Mouse (Mus musculus) midbrain, postnatal 0 days (tissue): ENCODE data around the gene Pex26. TPM values are rescaled to one million over a fixed set of nuclear protein-coding genes. Genes with fewer than 3 reads are reported as not detected.

Experiments used
- ATAC-seq: fragments of 200-750 bp; cut with Nextera tagmentation; 2 replicates; pipeline ENCODE4 v1.8.0; 2017; ENCODE audit warnings: moderate number of reproducible peaks, mild to moderate bottlenecking, moderate TSS enrichment, moderate library complexity; ENCODE audit not compliant: low FRiP score
- DNase-seq: peaks from one replicate; pipeline ENCODE4 v3.0.0-alpha.2; 2015; ENCODE audit warnings: low spot score
- H3K27ac ChIP-seq: fragments of 300-500 bp; sonication (generic); 2 replicates; pipeline ENCODE4 v1.5.1; 2014; ENCODE audit warnings: low read depth, mild to moderate bottlenecking, low read length, mixed read lengths
- H3K27me3 ChIP-seq: fragments of 300-500 bp; sonication (generic); 2 replicates; pipeline ENCODE4 v1.6.1; 2014; ENCODE audit warnings: low read length, control low read depth, mixed read lengths; ENCODE audit not compliant: insufficient read depth
- H3K36me3 ChIP-seq: fragments of 300-500 bp; sonication (generic); 2 replicates; pipeline ENCODE4 v1.6.1; 2014; ENCODE audit warnings: low read length, control low read depth, mixed read lengths; ENCODE audit not compliant: insufficient read depth
- H3K4me1 ChIP-seq: fragments of 300-500 bp; sonication (generic); 2 replicates; pipeline ENCODE4 v1.6.1; 2014; ENCODE audit warnings: mild to moderate bottlenecking, control low read depth, antibody characterized with exemption, low read length, mixed read lengths; ENCODE audit not compliant: insufficient read depth
- H3K4me2 ChIP-seq: fragments of 300-500 bp; sonication (generic); 2 replicates; pipeline ENCODE4 v1.6.1; 2014; ENCODE audit warnings: low read depth, mild to moderate bottlenecking, low read length, mixed read lengths; ENCODE audit not compliant: poor library complexity, severe bottlenecking
- H3K4me3 ChIP-seq: fragments of 300-500 bp; sonication (generic); 2 replicates; pipeline ENCODE4 v1.5.1; 2014; ENCODE audit warnings: low read depth, mild to moderate bottlenecking, low read length, moderate library complexity
- H3K9ac ChIP-seq: fragments of 300-500 bp; sonication (generic); replicated peaks from 2 replicates; pipeline ENCODE4 v1.6.1; 2014; ENCODE audit warnings: mild to moderate bottlenecking, low read length, moderate library complexity, mixed read lengths; ENCODE audit not compliant: poor library complexity, severe bottlenecking
- H3K9me3 ChIP-seq: fragments of 300-500 bp; sonication (generic); 2 replicates; pipeline ENCODE4 v1.6.1; 2016; ENCODE audit warnings: low read length, control low read depth
- CTCF ChIP-seq: IDR thresholded peaks from 2 replicates; pipeline ENCODE4 v1.5.1; 2016; ENCODE audit warnings: antibody characterized with exemption, mild to moderate bottlenecking
- WGBS: fragments of 180-500 bp; shearing (Covaris S2); extraction: QIAGEN DNeasy Blood & Tissue Kit; methylation state at CpG from one replicate; pipeline ENCODE4 v1.1.7; 2014; 5-methylcytosine and 5-hydroxymethylcytosine counted together
- polyA plus RNA-seq: library from polyadenylated mRNA; unstranded; fragments of >200 nt; fragmentation: Nextera tagmentation; extraction: Ambion mirVana; gene quantifications from 2 replicates; pipeline ENCODE4 v1.2.1, GENCODE M21; 2015
- total RNA-seq: library from RNA; depleted of rRNA; stranded (reverse); fragments of >200 nt; gene quantifications from 2 replicates; pipeline ENCODE4 v1.2.3, GENCODE M21; 2014

Pex26 gene
- total and polyA plus RNA-seq, 2 experiments from 2014 or later, result 12.7 to 32.6 TPM

- Histone ChIP-seq H3K9ac (no peak overlapping the region), H3K36me3 (no peaks in the 10 kb centered on the region), H3K4me3 (no peak overlapping the region), H3K9me3 (no peaks in the 10 kb centered on the region), H3K27me3 (no peaks in the 10 kb centered on the region), H3K27ac (no peak overlapping the region), H3K4me2 (no peak overlapping the region), H3K4me1 (no peaks in the 10 kb centered on the region)
- DNase-seq (no peak), ATAC-seq (no peak)
- TF ChIP-seq CTCF, result no peak
- 65% methylated on average over 4 of the region's 4 CpGs for WGBS
These were observed 42.6 kb downstream of the Pex26 start for GRCm38 (mm10) chr6:121226043-121226442.

- ATAC-seq (no peak), DNase-seq (no peak)
- no peaks in the 10 kb centered on the region for H3K9me3 ChIP-seq
- H3K9ac ChIP-seq, result no peak overlapping the region
- no peak for TF ChIP-seq CTCF
- no peaks in the 10 kb centered on the region for H3K27me3 ChIP-seq
- H3K4me1 ChIP-seq, result no peaks in the 10 kb centered on the region
- H3K4me3 ChIP-seq, result no peak overlapping the region
- H3K4me2 ChIP-seq, result no peak overlapping the region
- WGBS, result 96% methylated on average over 2 of the region's 2 CpGs
- no peaks in the 10 kb centered on the region for H3K36me3 ChIP-seq
- H3K27ac ChIP-seq, result no peak overlapping the region
These were observed 43.3 kb downstream of the Pex26 start for GRCm38 (mm10) chr6:121226744-121227143.

- Histone ChIP-seq H3K4me2 (no peak overlapping the region), H3K4me3 (no peak overlapping the region), H3K4me1 (no peaks in the 10 kb centered on the region), H3K27me3 (no peaks in the 10 kb centered on the region), H3K9me3 (no peaks in the 10 kb centered on the region), H3K36me3 (no peaks in the 10 kb centered on the region), H3K9ac (no peak overlapping the region), H3K27ac (no peak overlapping the region)
- no peak for TF ChIP-seq CTCF
- no peak for DNase-seq
- no peak for ATAC-seq
- WGBS, result 72% methylated on average over 8 of the region's 8 CpGs
These were observed 45.0 kb downstream of the Pex26 start for GRCm38 (mm10) chr6:121228421-121228820.

- H3K4me3 ChIP-seq, result no peak overlapping the region
- no peak overlapping the region for H3K4me2 ChIP-seq
- H3K4me1 ChIP-seq, result no peaks in the 10 kb centered on the region
- no peak overlapping the region for H3K9ac ChIP-seq
- ATAC-seq, result no peak
- no peak overlapping the region for H3K27ac ChIP-seq
- 71% methylated on average over 1 of the region's 1 CpGs for WGBS
- no peak for TF ChIP-seq CTCF
- H3K36me3 ChIP-seq, result no peaks in the 10 kb centered on the region
- DNase-seq, result no peak
- H3K9me3 ChIP-seq, result no peaks in the 10 kb centered on the region
- H3K27me3 ChIP-seq, result no peaks in the 10 kb centered on the region
These were observed 49.2 kb downstream of the Pex26 start for GRCm38 (mm10) chr6:121232652-121233051.

DNA sequence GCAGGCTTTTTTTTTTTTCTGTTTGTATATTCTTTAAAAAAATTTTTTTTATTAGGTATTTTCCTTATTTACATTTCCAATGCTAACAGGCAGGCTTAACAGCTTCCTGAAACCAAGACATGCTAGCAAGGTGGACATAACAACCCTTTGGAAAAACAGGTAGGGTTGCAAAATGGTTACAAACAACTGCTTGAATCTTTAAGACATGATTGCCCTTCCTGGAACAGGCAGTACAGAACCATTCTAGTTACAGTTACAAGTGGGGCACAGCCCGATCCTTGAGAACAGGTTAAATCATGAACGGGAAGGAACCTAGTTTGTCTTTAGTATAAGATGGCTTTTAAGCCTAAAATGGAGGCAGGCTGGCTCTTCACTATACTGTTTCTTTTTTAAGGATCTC, 52.9 kb downstream of the Pex26 start:
- WGBS, result 95% methylated on average over 2 of the region's 2 CpGs
- DNase-seq, result no peak

DNA sequence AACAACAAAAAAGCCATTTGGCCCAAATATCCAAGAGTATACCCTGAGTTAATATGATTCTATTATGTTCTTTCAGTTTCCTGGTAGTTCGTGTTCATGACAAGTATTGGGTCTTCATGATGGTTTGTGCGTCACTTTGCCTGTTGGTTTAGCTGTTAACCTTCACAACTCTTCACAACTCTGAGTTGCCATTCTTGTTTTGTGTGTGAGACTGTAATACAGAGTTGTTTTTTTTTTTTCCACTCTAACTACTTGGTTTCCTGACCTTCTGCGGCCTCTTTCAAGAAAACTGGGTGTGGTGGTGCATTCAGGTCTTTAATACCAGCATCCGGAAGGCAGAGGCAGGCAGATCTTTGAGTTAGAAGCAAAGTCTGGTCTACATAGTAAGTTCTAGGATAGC, 54.7 kb downstream of the Pex26 start:
- no peak for TF ChIP-seq CTCF
- no peak overlapping the region for H3K4me2 ChIP-seq
- 94% methylated on average over 4 of the region's 4 CpGs for WGBS

More for the DNA sequence above, 52.9 kb downstream of the Pex26 start:
- H3K27me3 ChIP-seq, result no peaks in the 10 kb centered on the region
- no peak overlapping the region for H3K4me2 ChIP-seq
- H3K36me3 ChIP-seq, result no peaks in the 10 kb centered on the region
- H3K4me3 ChIP-seq, result no peak overlapping the region
- no peaks in the 10 kb centered on the region for H3K9me3 ChIP-seq
- no peaks in the 10 kb centered on the region for H3K4me1 ChIP-seq
- H3K9ac ChIP-seq, result no peak overlapping the region
- no peak overlapping the region for H3K27ac ChIP-seq
- TF ChIP-seq CTCF, result no peak
- no peak for ATAC-seq

More for the DNA sequence above, 54.7 kb downstream of the Pex26 start:
- DNase-seq (no peak), ATAC-seq (no peak)
- Histone ChIP-seq H3K27me3 (no peaks in the 10 kb centered on the region), H3K9ac (no peak overlapping the region), H3K4me1 (no peaks in the 10 kb centered on the region), H3K4me3 (no peak overlapping the region), H3K36me3 (no peaks in the 10 kb centered on the region), H3K9me3 (no peaks in the 10 kb centered on the region), H3K27ac (no peak overlapping the region)
